Mouse (Mus musculus) heart, embryonic 10.5 days (tissue): Measurements from ENCODE around the gene Tmem9. TPM values are rescaled to one million over a fixed set of nuclear protein-coding genes. Genes with fewer than 3 reads are reported as not detected.

ENCODE experiments used
- DNase-seq: peaks from one replicate; pipeline ENCODE4 v3.0.0-alpha.2; 2017; ENCODE audit warnings: low spot score
- H3K27ac ChIP-seq: fragments of 300-500 bp; sonication (generic); 2 replicates; pipeline ENCODE4 v1.5.1; 2016; ENCODE audit warnings: mild to moderate bottlenecking
- H3K27me3 ChIP-seq: fragments of 300-500 bp; sonication (generic); 2 replicates; pipeline ENCODE4 v1.6.1; 2016; ENCODE audit warnings: mild to moderate bottlenecking; ENCODE audit not compliant: poor library complexity, insufficient read depth, severe bottlenecking
- H3K36me3 ChIP-seq: fragments of 300-500 bp; sonication (generic); 2 replicates; pipeline ENCODE4 v1.6.1; 2016; ENCODE audit warnings: mild to moderate bottlenecking, moderate library complexity
- H3K4me1 ChIP-seq: fragments of 300-500 bp; sonication (generic); 2 replicates; pipeline ENCODE4 v1.6.1; 2016; ENCODE audit warnings: mild to moderate bottlenecking
- H3K4me3 ChIP-seq: fragments of 300-500 bp; sonication (generic); 2 replicates; pipeline ENCODE4 v1.5.1; 2016; ENCODE audit warnings: mild to moderate bottlenecking, moderate library complexity
- H3K9me3 ChIP-seq: fragments of 300-500 bp; sonication (generic); 2 replicates; pipeline ENCODE4 v1.6.1; 2016; ENCODE audit warnings: mild to moderate bottlenecking, moderate library complexity
- WGBS: fragments of 180-500 bp; shearing (Covaris S2); methylation state at CpG from one replicate; pipeline ENCODE4 v1.1.7; 2016; 5-methylcytosine and 5-hydroxymethylcytosine counted together
- polyA plus RNA-seq: library from polyadenylated mRNA; unstranded; fragments of >200 nt; fragmentation: Nextera tagmentation; extraction: Ambion mirVana; gene quantifications from 2 replicates; pipeline ENCODE4 v1.2.1, GENCODE M21; 2016

The Tmem9 gene
- polyA plus RNA-seq, 1 experiment from 2014 or later: 166 TPM

- Histone ChIP-seq H3K4me1 (peaks cover 12% of the 10 kb centered on the region), H3K9me3 (no peaks in the 10 kb centered on the region), H3K27ac (no peak overlapping the region), H3K36me3 (peaks cover 5% of the 10 kb centered on the region), H3K4me3 (no peak overlapping the region), H3K27me3 (peaks cover 62% of the 10 kb centered on the region)
- WGBS: 13% methylated on average over 11 of the region's 11 CpGs
- DNase-seq: no peak
Measured at GRCm38 (mm10) chr1:136040452-136040851, 32.5 kb downstream of the Tmem9 start.

GRCm38 (mm10) chr1:136040874-136041273 lies 32.9 kb downstream of the Tmem9 start:
- no peak for DNase-seq
- H3K9me3 ChIP-seq: no peaks in the 10 kb centered on the region
- peaks cover 62% of the 10 kb centered on the region for H3K27me3 ChIP-seq
- no peak overlapping the region for H3K4me3 ChIP-seq
- H3K27ac ChIP-seq: no peak overlapping the region
- 27% methylated on average over 4 of the region's 4 CpGs for WGBS
- 0 out of 2 replicates have a peak, but pooled peaks cover under 1% of the 10 kb centered on the region for H3K36me3 ChIP-seq
- peaks cover 12% of the 10 kb centered on the region for H3K4me1 ChIP-seq

- peaks cover 63% of the 10 kb centered on the region for H3K27me3 ChIP-seq
- 18% methylated on average over 4 of the region's 4 CpGs for WGBS
- peaks cover 13% of the 10 kb centered on the region for H3K4me1 ChIP-seq
- no peak for DNase-seq
- no peaks in the 10 kb centered on the region for H3K9me3 ChIP-seq
- H3K36me3 ChIP-seq: no peaks in the 10 kb centered on the region
- no peak overlapping the region for H3K4me3 ChIP-seq
- H3K27ac ChIP-seq: no peak overlapping the region
Measured at GRCm38 (mm10) chr1:136045774-136046173, 37.8 kb downstream of the Tmem9 start.

GRCm38 (mm10) chr1:136047432-136047831 lies 39.5 kb downstream of the Tmem9 start:
- Histone ChIP-seq H3K4me1 (peaks cover 23% of the 10 kb centered on the region), H3K9me3 (no peaks in the 10 kb centered on the region), H3K27me3 (peaks cover 63% of the 10 kb centered on the region), H3K36me3 (no peaks in the 10 kb centered on the region), H3K27ac (no peak overlapping the region), H3K4me3 (no peak overlapping the region)
- 6% methylated on average over 2 of the region's 2 CpGs for WGBS
- no peak for DNase-seq

GRCm38 (mm10) chr1:136047894-136048293 lies 39.9 kb downstream of the Tmem9 start:
- H3K36me3 ChIP-seq: no peaks in the 10 kb centered on the region
- H3K9me3 ChIP-seq: no peaks in the 10 kb centered on the region
- H3K4me1 ChIP-seq: peaks cover 27% of the 10 kb centered on the region
- 74% methylated on average over 9 of the region's 9 CpGs for WGBS
- peaks cover 63% of the 10 kb centered on the region for H3K27me3 ChIP-seq
- DNase-seq: no peak
- no peak overlapping the region for H3K27ac ChIP-seq
- H3K4me3 ChIP-seq: no peak overlapping the region

- Histone ChIP-seq H3K36me3 (no peaks in the 10 kb centered on the region), H3K27ac (peak within 1 kb of the TSS; percentile 5; the same call in 1 of the 2 replicates), H3K27me3 (peaks cover 64% of the 10 kb centered on the region), H3K4me1 (peaks cover 41% of the 10 kb centered on the region), H3K9me3 (no peaks in the 10 kb centered on the region), H3K4me3 (peak within 1 kb of the TSS; percentile 53)
- DNase-seq: no peak
- 21% methylated on average over 29 of the region's 29 CpGs for WGBS
Measured at GRCm38 (mm10) chr1:136050312-136051012, 42.5 kb downstream of the Tmem9 start, which contains the start of gene Ascl5. TSS of gene Ascl5 (plus strand) at chr1:136050804.

GRCm38 (mm10) chr1:136051013-136051315 lies 43.0 kb downstream of the Tmem9 start:
- Histone ChIP-seq H3K4me3 (peak overlapping the region; percentile 53), H3K36me3 (no peaks in the 10 kb centered on the region), H3K4me1 (peaks cover 41% of the 10 kb centered on the region), H3K27me3 (peaks cover 64% of the 10 kb centered on the region), H3K9me3 (no peaks in the 10 kb centered on the region), H3K27ac (peak overlapping the region; percentile 5; the same call in 1 of the 2 replicates)
- 2% methylated on average over 36 of the region's 36 CpGs for WGBS
- DNase-seq: no peak

GRCm38 (mm10) chr1:136051465-136051864 lies 43.5 kb downstream of the Tmem9 start:
- WGBS: under 1% methylated on average over 6 of the region's 6 CpGs
- Histone ChIP-seq H3K27ac (no peak overlapping the region), H3K4me1 (peaks cover 41% of the 10 kb centered on the region), H3K4me3 (peak overlapping the region; percentile 53), H3K9me3 (no peaks in the 10 kb centered on the region), H3K27me3 (peaks cover 64% of the 10 kb centered on the region), H3K36me3 (no peaks in the 10 kb centered on the region)
- DNase-seq: peak; percentile 92

- Histone ChIP-seq H3K4me1 (peaks cover 44% of the 10 kb centered on the region), H3K27ac (peak within 1 kb of the TSS; percentile 52), H3K36me3 (no peaks in the 10 kb centered on the region), H3K4me3 (no peak within 1 kb of the TSS), H3K27me3 (peaks cover 64% of the 10 kb centered on the region), H3K9me3 (no peaks in the 10 kb centered on the region)
- 16% methylated on average over 11 of the region's 11 CpGs for WGBS
- DNase-seq: no peak
Measured at GRCm38 (mm10) chr1:136052547-136052946, 44.6 kb downstream of the Tmem9 start, which contains the start of gene Cacna1s. TSS of gene Cacna1s (plus strand) at chr1:136052750.

GRCm38 (mm10) chr1:136055771-136056170 lies 47.8 kb downstream of the Tmem9 start:
- H3K4me3 ChIP-seq: no peak overlapping the region
- WGBS: 84% methylated on average over 3 of the region's 3 CpGs
- H3K36me3 ChIP-seq: no peaks in the 10 kb centered on the region
- H3K4me1 ChIP-seq: peaks cover 38% of the 10 kb centered on the region
- no peak for DNase-seq
- peaks cover 41% of the 10 kb centered on the region for H3K27me3 ChIP-seq
- H3K9me3 ChIP-seq: no peaks in the 10 kb centered on the region
- no peak overlapping the region for H3K27ac ChIP-seq

- DNase-seq: no peak
- H3K27me3 ChIP-seq: peaks cover 18% of the 10 kb centered on the region
- no peak overlapping the region for H3K27ac ChIP-seq
Measured at GRCm38 (mm10) chr1:136058594-136058993, 50.6 kb downstream of the Tmem9 start.

GRCm38 (mm10) chr1:136061041-136061789 lies 53.3 kb downstream of the Tmem9 start:
- 66% methylated on average over 9 of the region's 9 CpGs for WGBS
- DNase-seq: no peak

More at GRCm38 (mm10) chr1:136058594-136058993, 50.6 kb downstream of the Tmem9 start:
- H3K4me3 ChIP-seq: no peak overlapping the region
- no peaks in the 10 kb centered on the region for H3K36me3 ChIP-seq
- peaks cover 26% of the 10 kb centered on the region for H3K4me1 ChIP-seq
- H3K9me3 ChIP-seq: no peaks in the 10 kb centered on the region
- WGBS: 60% methylated on average over 3 of the region's 3 CpGs

GRCm38 (mm10) chr1:136061790-136062141 lies 53.8 kb downstream of the Tmem9 start:
- 81% methylated on average over 7 of the region's 7 CpGs for WGBS
- peaks cover 24% of the 10 kb centered on the region for H3K4me1 ChIP-seq
- no peak overlapping the region for H3K4me3 ChIP-seq
- peaks cover 11% of the 10 kb centered on the region; the same call in 1 of the 2 replicates for H3K27me3 ChIP-seq
- no peak for DNase-seq
- H3K27ac ChIP-seq: no peak overlapping the region
- no peaks in the 10 kb centered on the region for H3K36me3 ChIP-seq
- H3K9me3 ChIP-seq: no peaks in the 10 kb centered on the region

More at GRCm38 (mm10) chr1:136061041-136061789, 53.3 kb downstream of the Tmem9 start:
- H3K27me3 ChIP-seq: peaks cover 11% of the 10 kb centered on the region; the same call in 1 of the 2 replicates
- no peak overlapping the region for H3K27ac ChIP-seq
- H3K36me3 ChIP-seq: no peaks in the 10 kb centered on the region
- no peaks in the 10 kb centered on the region for H3K9me3 ChIP-seq
- H3K4me1 ChIP-seq: peaks cover 26% of the 10 kb centered on the region
- H3K4me3 ChIP-seq: no peak overlapping the region
